Mouse (Mus musculus) stomach, embryonic 16.5 days (tissue): ENCODE results near the gene Slc15a1. TPM values are rescaled to one million over a fixed set of nuclear protein-coding genes. Genes with fewer than 3 reads are reported as not detected.

Experiments used
- ATAC-seq: fragments of 200-750 bp; cut with Nextera tagmentation; 2 replicates; pipeline ENCODE4 v1.8.0; 2017; ENCODE audit warnings: moderate number of reproducible peaks, moderate TSS enrichment; ENCODE audit not compliant: insufficient read depth, low FRiP score
- H3K27ac ChIP-seq: fragments of 300-500 bp; sonication (generic); 2 replicates; pipeline ENCODE4 v1.5.1; 2014; ENCODE audit warnings: low read length
- H3K27me3 ChIP-seq: fragments of 300-500 bp; sonication (generic); 2 replicates; pipeline ENCODE4 v1.6.1; 2014; ENCODE audit warnings: low read length, control low read depth, mixed read lengths; ENCODE audit not compliant: control insufficient read depth, insufficient read depth
- H3K36me3 ChIP-seq: fragments of 300-500 bp; sonication (generic); 2 replicates; pipeline ENCODE4 v1.6.1; 2014; ENCODE audit warnings: low read length; ENCODE audit not compliant: control insufficient read depth, insufficient read depth
- H3K4me1 ChIP-seq: fragments of 300-500 bp; sonication (generic); 2 replicates; pipeline ENCODE4 v1.6.1; 2014; ENCODE audit warnings: low read length, control low read depth, mixed read lengths; ENCODE audit not compliant: control insufficient read depth, insufficient read depth
- H3K4me2 ChIP-seq: fragments of 300-500 bp; sonication (generic); 2 replicates; pipeline ENCODE4 v1.6.1; 2014; ENCODE audit warnings: low read depth, low read length, mixed read lengths
- H3K4me3 ChIP-seq: fragments of 300-500 bp; sonication (generic); replicated peaks from 2 replicates; pipeline ENCODE4 v1.5.1; 2014; ENCODE audit warnings: mild to moderate bottlenecking, low read length
- H3K9ac ChIP-seq: fragments of 300-500 bp; sonication (generic); 2 replicates; pipeline ENCODE4 v1.6.1; 2014; ENCODE audit warnings: low read length
- H3K9me3 ChIP-seq: fragments of 300-500 bp; sonication (generic); replicated peaks from 2 replicates; pipeline ENCODE4 v1.6.1; 2016; ENCODE audit warnings: low read length, control low read depth; ENCODE audit not compliant: control insufficient read depth
- WGBS: fragments of 180-500 bp; shearing (Covaris S2); extraction: QIAGEN DNeasy Blood & Tissue Kit; methylation state at CpG from one replicate; pipeline ENCODE4 v1.1.7; 2014; 5-methylcytosine and 5-hydroxymethylcytosine counted together
- polyA plus RNA-seq: library from polyadenylated mRNA; unstranded; fragments of >200 nt; fragmentation: Nextera tagmentation; extraction: Ambion mirVana; gene quantifications from 2 replicates; pipeline ENCODE4 v1.2.1, GENCODE M21; 2015

The Slc15a1 gene
- polyA plus RNA-seq, 1 experiment from 2014 or later, result 4.0 TPM

GRCm38 (mm10) chr14:121450504-121451423 lies 54.3 kb downstream of the Slc15a1 start:
- Histone ChIP-seq H3K9ac (peak overlapping the region; percentile 60), H3K4me2 (peak overlapping the region; percentile 71), H3K27me3 (no peaks in the 10 kb centered on the region), H3K9me3 (no peaks in the 10 kb centered on the region), H3K4me1 (peaks cover 3% of the 10 kb centered on the region; the same call in 1 of the 2 replicates), H3K27ac (no peak overlapping the region), H3K4me3 (peak overlapping the region; percentile 40), H3K36me3 (no peaks in the 10 kb centered on the region)
- WGBS, result 14% methylated on average over 18 of the region's 18 CpGs
- peak; percentile 41; the same call in 1 of the 2 replicates for ATAC-seq

GRCm38 (mm10) chr14:121446951-121447350 lies 58.1 kb downstream of the Slc15a1 start:
- WGBS, result 14% methylated on average over 9 of the region's 9 CpGs
- no peak overlapping the region for H3K27ac ChIP-seq
- no peaks in the 10 kb centered on the region for H3K9me3 ChIP-seq
- peak; percentile 52 for ATAC-seq
- no peak overlapping the region for H3K4me2 ChIP-seq
- no peaks in the 10 kb centered on the region for H3K27me3 ChIP-seq
- peaks cover 3% of the 10 kb centered on the region; the same call in 1 of the 2 replicates for H3K4me1 ChIP-seq
- no peaks in the 10 kb centered on the region for H3K36me3 ChIP-seq
- H3K9ac ChIP-seq, result no peak overlapping the region
- H3K4me3 ChIP-seq, result no peak overlapping the region

GRCm38 (mm10) chr14:121445194-121445593 lies 59.9 kb downstream of the Slc15a1 start:
- no peaks in the 10 kb centered on the region for H3K4me1 ChIP-seq
- H3K9ac ChIP-seq, result no peak overlapping the region
- 12% methylated on average over 8 of the region's 8 CpGs for WGBS
- H3K36me3 ChIP-seq, result no peaks in the 10 kb centered on the region
- H3K4me3 ChIP-seq, result no peak overlapping the region
- peak; percentile 59; the same call in 1 of the 2 replicates for ATAC-seq
- no peak overlapping the region for H3K27ac ChIP-seq
- H3K9me3 ChIP-seq, result no peaks in the 10 kb centered on the region
- H3K27me3 ChIP-seq, result no peaks in the 10 kb centered on the region
- H3K4me2 ChIP-seq, result no peak overlapping the region

- 95% methylated on average over 6 of the region's 6 CpGs for WGBS
Observed at GRCm38 (mm10) chr14:121440807-121441206, 64.2 kb downstream of the Slc15a1 start.

GRCm38 (mm10) chr14:121437026-121437425 lies 68.0 kb downstream of the Slc15a1 start:
- H3K27ac ChIP-seq, result no peak overlapping the region
- 61% methylated on average over 6 of the region's 6 CpGs for WGBS
- no peaks in the 10 kb centered on the region for H3K36me3 ChIP-seq
- peaks cover 7% of the 10 kb centered on the region; the same call in 1 of the 2 replicates for H3K4me1 ChIP-seq
- no peaks in the 10 kb centered on the region for H3K9me3 ChIP-seq
- H3K4me3 ChIP-seq, result no peak overlapping the region
- ATAC-seq, result no peak
- H3K4me2 ChIP-seq, result no peak overlapping the region
- no peaks in the 10 kb centered on the region for H3K27me3 ChIP-seq
- no peak overlapping the region for H3K9ac ChIP-seq

More at GRCm38 (mm10) chr14:121440807-121441206, 64.2 kb downstream of the Slc15a1 start:
- Histone ChIP-seq H3K36me3 (no peaks in the 10 kb centered on the region), H3K4me2 (no peak overlapping the region), H3K27me3 (no peaks in the 10 kb centered on the region), H3K27ac (no peak overlapping the region), H3K4me1 (peaks cover 4% of the 10 kb centered on the region; the same call in 1 of the 2 replicates), H3K4me3 (no peak overlapping the region), H3K9me3 (no peaks in the 10 kb centered on the region), H3K9ac (no peak overlapping the region)
- no peak for ATAC-seq

- H3K27ac ChIP-seq, result no peak overlapping the region
- H3K4me3 ChIP-seq, result no peak overlapping the region
- WGBS, result 82% methylated on average over 3 of the region's 3 CpGs
- H3K27me3 ChIP-seq, result no peaks in the 10 kb centered on the region
- no peaks in the 10 kb centered on the region for H3K9me3 ChIP-seq
- no peaks in the 10 kb centered on the region for H3K36me3 ChIP-seq
- H3K4me2 ChIP-seq, result no peak overlapping the region
- H3K9ac ChIP-seq, result no peak overlapping the region
- no peak for ATAC-seq
- peaks cover 7% of the 10 kb centered on the region; the same call in 1 of the 2 replicates for H3K4me1 ChIP-seq
Observed at GRCm38 (mm10) chr14:121436455-121436854, 68.6 kb downstream of the Slc15a1 start.

- Histone ChIP-seq H3K27ac (peak overlapping the region; percentile 71), H3K27me3 (no peaks in the 10 kb centered on the region), H3K4me2 (0 out of 2 replicates have a peak overlapping the region, but pooled peaks have one; percentile 15), H3K36me3 (no peaks in the 10 kb centered on the region), H3K9ac (0 out of 2 replicates have a peak overlapping the region, but pooled peaks have one; percentile 21), H3K9me3 (no peaks in the 10 kb centered on the region), H3K4me3 (no peak overlapping the region), H3K4me1 (peaks cover 7% of the 10 kb centered on the region; the same call in 1 of the 2 replicates)
- WGBS, result 30% methylated on average over 6 of the region's 6 CpGs
- ATAC-seq, result peak; percentile 90
Observed at GRCm38 (mm10) chr14:121435794-121436193, 69.3 kb downstream of the Slc15a1 start.

GRCm38 (mm10) chr14:121431261-121431660 lies 73.8 kb downstream of the Slc15a1 start:
- Histone ChIP-seq H3K9me3 (peaks cover 8% of the 10 kb centered on the region; the same call in 1 of the 2 replicates), H3K4me1 (0 out of 2 replicates have a peak, but pooled peaks cover 2% of the 10 kb centered on the region), H3K4me3 (no peak overlapping the region), H3K9ac (no peak overlapping the region), H3K4me2 (no peak overlapping the region), H3K36me3 (no peaks in the 10 kb centered on the region), H3K27me3 (no peaks in the 10 kb centered on the region), H3K27ac (no peak overlapping the region)
- 81% methylated on average over 7 of the region's 7 CpGs for WGBS
- ATAC-seq, result no peak
